Mouse (Mus musculus) thymus, postnatal 4 days (tissue): ENCODE data around the gene Ezr.
A peak's percentile ranks its signal among the peaks of the same experiment; 100 is the strongest.
"Not testable (repeated sequence)": the region's sequence is repeated elsewhere in the genome, so short reads cannot be mapped to it uniquely, and the experiment has no call there.

Experiments
- DNase-seq: peaks from one replicate; pipeline ENCODE4 v3.0.0; 2021

Ezr gene

GRCm38 (mm10) chr17:6702625-6703221, 79.9 kb downstream of the Ezr start:
- DNase-seq: not testable (repeated sequence)

GRCm38 (mm10) chr17:6700077-6700476, 82.5 kb downstream of the Ezr start:
- not testable (repeated sequence) for DNase-seq

- not testable (repeated sequence) for DNase-seq
Observed at GRCm38 (mm10) chr17:6699502-6699901, 83.1 kb downstream of the Ezr start.

GRCm38 (mm10) chr17:6697224-6697775, 85.3 kb downstream of the Ezr start:
- peak; percentile 59 for DNase-seq

GRCm38 (mm10) chr17:6696521-6696920, 86.1 kb downstream of the Ezr start:
- DNase-seq: not testable (repeated sequence)

- not testable (repeated sequence) for DNase-seq
Observed at GRCm38 (mm10) chr17:6695712-6696111, 86.9 kb downstream of the Ezr start.

GRCm38 (mm10) chr17:6691596-6691995, 91.0 kb downstream of the Ezr start:
- peak; percentile 96 for DNase-seq

- DNase-seq: peak; percentile 69
Observed at GRCm38 (mm10) chr17:6689344-6689743, 93.2 kb downstream of the Ezr start.
